15 mouse cellular contexts compared by ENCODE assay signal in genomic region chr4:111681926-111682325, GRCm38 (mm10).
"Had no signal": no experiment of that assay in that cellular context is flagged by ENCODE, and none has a peak within 500 bp of the region (broad histone marks: within the 10 kb centered on the region; RNA-seq: fewer than 3 reads in every experiment).

No protein-coding gene starts in this region.

- H3K36me3 ChIP-seq: kidney, embryonic 15.5 days; limb, embryonic 10.5 days; liver, embryonic 12.5 days; midbrain, embryonic 12.5 days; stomach, embryonic 15.5 days had no signal

- H3K4me3 ChIP-seq: kidney, embryonic 15.5 days; limb, embryonic 10.5 days; liver, embryonic 12.5 days; midbrain, embryonic 12.5 days; stomach, embryonic 15.5 days had no signal

- H3K27me3 ChIP-seq: kidney, embryonic 15.5 days; liver, embryonic 12.5 days; midbrain, embryonic 12.5 days; stomach, embryonic 15.5 days had no signal

- H3K9ac ChIP-seq: kidney, embryonic 15.5 days; liver, embryonic 12.5 days; lung, embryonic 14.5 days; midbrain, embryonic 12.5 days; stomach, embryonic 15.5 days had no signal

- H3K4me2 ChIP-seq: kidney, embryonic 15.5 days; liver, embryonic 12.5 days; lung, embryonic 14.5 days; midbrain, embryonic 12.5 days; stomach, embryonic 15.5 days had no signal

- H3K9me3 ChIP-seq: kidney, embryonic 15.5 days; limb, embryonic 10.5 days; liver, embryonic 12.5 days; midbrain, embryonic 12.5 days; stomach, embryonic 15.5 days had no signal

- H3K27ac ChIP-seq: kidney, embryonic 15.5 days; limb, embryonic 10.5 days; liver, embryonic 12.5 days; midbrain, embryonic 12.5 days; stomach, embryonic 15.5 days had no signal

- H3K4me1 ChIP-seq: kidney, embryonic 15.5 days; liver, embryonic 12.5 days; stomach, embryonic 15.5 days had no signal

- DNase-seq: kidney, adult 2 months; kidney, postnatal 14 days; lung, embryonic 14.5 days; lung, postnatal 10 days; lung, postnatal 4 days; retina, postnatal 1 day; right cerebral cortex, postnatal 4 days; spleen, adult 18-20 months; thymus, adult 2 months; thymus, postnatal 25 days had no signal

- ATAC-seq: liver, embryonic 12.5 days had no signal
